Mouse (Mus musculus): ENCODE measurements around the gene Ensa.

DNA sequence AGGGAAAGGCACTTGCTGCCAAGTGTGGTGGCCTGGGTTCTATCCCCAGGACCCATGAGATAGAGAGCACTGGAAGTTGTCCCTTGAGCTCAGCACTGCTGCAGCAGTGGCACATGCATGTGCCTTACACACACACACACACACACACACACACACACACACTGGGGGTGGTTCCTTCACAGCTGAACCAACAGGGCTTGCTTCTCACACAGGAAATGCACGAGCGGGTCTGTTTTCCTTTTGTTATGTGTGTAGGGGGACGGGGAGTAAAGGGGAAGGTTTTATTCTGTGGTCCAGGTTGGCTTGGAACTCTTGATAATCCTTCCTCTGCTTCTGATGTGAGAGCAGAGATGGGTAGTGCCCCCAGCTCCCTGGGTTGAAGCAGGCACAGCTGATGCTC, 47.7 kb downstream of the Ensa start:
- TF ChIP-seq CTCF (IDR thresholded peaks at IDR 0.05; ENCODE audit: insufficient read depth, low read depth, low read length): no peak
- no peak for TF ChIP-seq POLR2A (IDR thresholded peaks at IDR 0.05; ENCODE audit: insufficient read depth, low read depth, low read length)
